Mouse (Mus musculus): Measurements from ENCODE around the gene Eif2s2.
"Not testable (repeated sequence)": the region's sequence is repeated elsewhere in the genome, so short reads cannot be mapped to it uniquely, and the experiment has no call there.

- TF ChIP-seq CTCF (IDR thresholded peaks at IDR 0.05); EP300 (IDR thresholded peaks at IDR 0.05; ENCODE audit: insufficient read depth, low read depth, low read length); POLR2A (IDR thresholded peaks at IDR 0.05; ENCODE audit: insufficient read depth, low read depth, low read length): not testable (repeated sequence)
These were observed 6.7 kb upstream of the Eif2s2 start for GRCm38 (mm10) chr2:154899412-154899811.

Measured in heart, adult 2 months (tissue).